Mouse (Mus musculus): ENCODE data around the gene Gm2696. TPM values are rescaled to one million over a fixed set of nuclear protein-coding genes. Genes with fewer than 3 reads are reported as not detected.
"Not testable (repeated sequence)": the region's sequence is repeated elsewhere in the genome, so short reads cannot be mapped to it uniquely, and the experiment has no call there.

The Gm2696 gene
- not detected in 2 replicates for polyA plus RNA-seq (2012; rRNA removed)

DNA sequence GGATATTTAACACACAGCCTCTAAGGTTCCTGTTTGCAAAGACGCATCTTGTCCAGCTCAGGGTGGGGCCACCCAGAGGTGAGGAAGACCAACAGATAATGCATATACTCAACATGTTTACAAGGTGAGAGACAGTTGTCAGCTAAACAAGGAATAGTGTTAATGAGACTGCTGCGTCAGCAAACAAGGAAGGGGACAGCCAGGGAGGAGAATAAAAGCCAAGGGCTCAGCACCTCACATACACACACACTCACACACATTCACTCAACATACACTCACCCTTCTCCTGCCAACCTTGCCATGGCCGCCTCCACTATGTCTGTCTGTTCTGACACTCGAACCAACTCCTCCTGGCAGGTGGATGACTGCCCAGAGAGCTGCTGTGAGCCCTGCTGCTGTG, at the start of gene Gm2696:
Gene Gm2696, plus strand, starts transcription at position 301 of the 400 bp plus-strand sequence.
- no peaks in the 10 kb centered on the region for H3K36me3 ChIP-seq (ENCODE audit: control insufficient read depth, insufficient read depth, low read length)
- no peak within 1 kb of the TSS for H3K27ac ChIP-seq (ENCODE audit: insufficient read depth, low read depth, low read length)
- no peak within 1 kb of the TSS for H3K4me3 ChIP-seq (ENCODE audit: low read depth, low read length)
- no peaks in the 10 kb centered on the region for H3K4me1 ChIP-seq (ENCODE audit: control insufficient read depth, insufficient read depth, insufficient read length, low read length)
- WGBS: 41% methylated on average over 4 of the region's 4 CpGs
- no peaks in the 10 kb centered on the region for H3K27me3 ChIP-seq (ENCODE audit: control insufficient read depth, insufficient read depth, low read length)
- no peak for TF ChIP-seq CTCF (IDR thresholded peaks at IDR 0.05; ENCODE audit: extremely low read depth, insufficient read length, insufficient replicate concordance, low read depth, low read length)
- no peak for TF ChIP-seq POLR2A (IDR thresholded peaks at IDR 0.05; ENCODE audit: low read depth, low read length)

- H3K4me3 ChIP-seq (ENCODE audit: low read depth, low read length): no peak overlapping the region
- 71% methylated on average over 1 of the region's 1 CpGs for WGBS
- H3K4me1 ChIP-seq (ENCODE audit: control insufficient read depth, insufficient read depth, insufficient read length, low read length): no peaks in the 10 kb centered on the region
- TF ChIP-seq POLR2A (IDR thresholded peaks at IDR 0.05; ENCODE audit: low read depth, low read length) (no peak), CTCF (IDR thresholded peaks at IDR 0.05; ENCODE audit: extremely low read depth, insufficient read length, insufficient replicate concordance, low read depth, low read length) (no peak)
- no peaks in the 10 kb centered on the region for H3K27me3 ChIP-seq (ENCODE audit: control insufficient read depth, insufficient read depth, low read length)
- H3K27ac ChIP-seq (ENCODE audit: insufficient read depth, low read depth, low read length): no peak overlapping the region
- H3K36me3 ChIP-seq (ENCODE audit: control insufficient read depth, insufficient read depth, low read length): no peaks in the 10 kb centered on the region
Measured at GRCm38 (mm10) chr10:77769727-77770126, 44.8 kb upstream of the Gm2696 start.

DNA sequence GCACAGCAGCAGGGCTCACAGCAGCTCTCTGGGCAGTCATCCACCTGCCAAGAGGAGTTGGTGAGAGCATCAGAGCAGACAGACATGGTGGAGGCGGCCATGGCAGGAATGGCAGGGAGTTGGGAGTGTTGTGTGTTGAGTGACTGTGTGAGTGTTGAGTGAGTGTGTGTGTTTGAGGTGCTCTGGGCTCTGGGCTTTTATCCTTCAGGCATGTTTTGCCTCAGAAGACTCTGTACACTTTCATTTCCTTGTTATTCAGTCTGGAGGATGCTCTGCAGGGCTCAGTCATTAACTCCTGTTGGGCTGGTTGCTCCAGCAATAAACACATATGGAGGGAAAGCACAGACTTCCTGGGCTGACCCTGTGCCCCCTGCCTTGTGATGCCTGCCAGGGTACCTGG, 43.3 kb upstream of the Gm2696 start, which contains the start of gene Gm3238:
Gene Gm3238, minus strand, starts transcription at position 101 of the 400 bp plus-strand sequence.
- not testable (repeated sequence) for H3K27me3 ChIP-seq (ENCODE audit: control insufficient read depth, insufficient read depth, low read length)
- no CpG with 5 or more reads among the region's 1 CpGs for WGBS

GRCm38 (mm10) chr10:77772142-77772541, 42.3 kb upstream of the Gm2696 start:
- H3K36me3 ChIP-seq (ENCODE audit: control insufficient read depth, insufficient read depth, low read length); H3K27me3 ChIP-seq (ENCODE audit: control insufficient read depth, insufficient read depth, low read length); H3K4me1 ChIP-seq (ENCODE audit: control insufficient read depth, insufficient read depth, insufficient read length, low read length); H3K4me3 ChIP-seq (ENCODE audit: low read depth, low read length); H3K27ac ChIP-seq (ENCODE audit: insufficient read depth, low read depth, low read length): not testable (repeated sequence)
- 80% methylated on average over 3 of the region's 3 CpGs for WGBS

More for the DNA sequence above, 43.3 kb upstream of the Gm2696 start, which contains the start of gene Gm3238:
- H3K36me3 ChIP-seq (ENCODE audit: control insufficient read depth, insufficient read depth, low read length); H3K27ac ChIP-seq (ENCODE audit: insufficient read depth, low read depth, low read length); H3K4me3 ChIP-seq (ENCODE audit: low read depth, low read length); H3K4me1 ChIP-seq (ENCODE audit: control insufficient read depth, insufficient read depth, insufficient read length, low read length): not testable (repeated sequence)

DNA sequence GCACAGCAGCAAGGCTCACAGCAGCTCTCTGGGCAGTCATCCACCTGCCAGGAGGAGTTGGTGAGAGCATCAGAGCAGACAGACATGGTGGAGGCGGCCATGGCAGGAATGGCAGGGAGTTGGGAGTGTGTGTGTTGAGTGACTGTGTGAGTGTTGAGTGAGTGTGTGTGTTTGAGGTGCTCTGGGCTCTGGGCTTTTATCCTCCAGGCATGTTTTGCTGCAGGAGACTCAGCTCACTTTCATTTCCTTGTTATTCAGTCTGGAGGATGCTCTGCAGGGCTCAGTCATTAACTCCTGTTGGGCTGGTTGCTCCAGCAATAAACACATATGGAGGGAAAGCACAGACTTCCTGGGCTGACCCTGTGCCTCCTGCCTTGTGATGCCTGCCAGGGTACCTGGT, 37.6 kb upstream of the Gm2696 start, which contains the start of gene Gm7138:
Gene Gm7138, minus strand, starts transcription at position 101 of the 400 bp plus-strand sequence.
- not testable (repeated sequence) for H3K4me3 ChIP-seq (ENCODE audit: low read depth, low read length); H3K27me3 ChIP-seq (ENCODE audit: control insufficient read depth, insufficient read depth, low read length); H3K4me1 ChIP-seq (ENCODE audit: control insufficient read depth, insufficient read depth, insufficient read length, low read length); H3K36me3 ChIP-seq (ENCODE audit: control insufficient read depth, insufficient read depth, low read length); H3K27ac ChIP-seq (ENCODE audit: insufficient read depth, low read depth, low read length)
- WGBS: 20% methylated on average over 1 of the region's 1 CpGs

DNA sequence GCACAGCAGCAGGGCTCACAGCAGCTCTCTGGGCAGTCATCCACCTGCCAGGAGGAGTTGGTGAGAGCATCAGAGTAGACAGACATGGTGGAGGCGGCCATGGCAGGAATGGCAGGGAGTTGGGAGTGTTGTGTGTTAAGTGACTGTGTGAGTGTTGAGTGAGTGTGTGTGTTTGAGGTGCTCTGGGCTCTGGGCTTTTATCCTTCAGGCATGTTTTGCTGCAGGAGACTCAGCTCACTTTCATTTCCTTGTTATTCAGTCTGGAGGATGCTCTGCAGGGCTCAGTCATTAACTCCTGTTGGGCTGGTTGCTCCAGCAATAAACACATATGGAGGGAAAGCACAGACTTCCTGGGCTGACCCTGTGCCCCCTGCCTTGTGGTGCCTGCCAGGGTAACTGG, 32.0 kb upstream of the Gm2696 start, which contains the start of gene Gm3250:
Gene Gm3250, minus strand, starts transcription at position 101 of the 400 bp plus-strand sequence.
- not testable (repeated sequence) for H3K36me3 ChIP-seq (ENCODE audit: control insufficient read depth, insufficient read depth, low read length); H3K4me1 ChIP-seq (ENCODE audit: control insufficient read depth, insufficient read depth, insufficient read length, low read length); H3K27me3 ChIP-seq (ENCODE audit: control insufficient read depth, insufficient read depth, low read length); H3K4me3 ChIP-seq (ENCODE audit: low read depth, low read length); H3K27ac ChIP-seq (ENCODE audit: insufficient read depth, low read depth, low read length)
- WGBS: 50% methylated on average over 1 of the region's 1 CpGs

DNA sequence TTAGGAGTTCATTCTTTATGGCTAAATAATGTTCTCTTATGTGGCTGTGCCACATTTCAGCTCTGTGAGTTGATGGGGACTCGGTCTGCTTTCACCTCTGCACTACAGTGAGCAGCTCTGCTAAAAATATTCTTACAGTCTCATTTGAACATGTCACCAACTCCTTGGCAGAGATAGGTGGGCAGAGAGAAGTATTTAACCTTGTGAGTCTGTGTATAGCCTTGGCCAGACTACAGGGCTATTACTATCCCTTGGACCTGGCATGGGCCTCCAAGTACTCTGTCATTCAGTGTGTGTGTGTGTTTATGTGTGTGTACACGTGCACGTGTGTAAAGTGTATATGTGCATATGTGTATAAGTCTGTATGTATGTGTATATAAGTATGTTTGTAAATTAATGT, 31.1 kb upstream of the Gm2696 start:
- not testable (repeated sequence) for H3K36me3 ChIP-seq (ENCODE audit: control insufficient read depth, insufficient read depth, low read length); H3K4me3 ChIP-seq (ENCODE audit: low read depth, low read length); H3K27ac ChIP-seq (ENCODE audit: insufficient read depth, low read depth, low read length); H3K27me3 ChIP-seq (ENCODE audit: control insufficient read depth, insufficient read depth, low read length); H3K4me1 ChIP-seq (ENCODE audit: control insufficient read depth, insufficient read depth, insufficient read length, low read length)
- whole genome bisulfite sequencing: 91% methylated on average over 2 of the region's 3 CpGs

- not testable (repeated sequence) for H3K36me3 ChIP-seq (ENCODE audit: control insufficient read depth, insufficient read depth, low read length); H3K4me3 ChIP-seq (ENCODE audit: low read depth, low read length); H3K27ac ChIP-seq (ENCODE audit: insufficient read depth, low read depth, low read length); H3K4me1 ChIP-seq (ENCODE audit: control insufficient read depth, insufficient read depth, insufficient read length, low read length); H3K27me3 ChIP-seq (ENCODE audit: control insufficient read depth, insufficient read depth, low read length)
- WGBS: 60% methylated on average over 1 of the region's 1 CpGs
Measured at GRCm38 (mm10) chr10:77787876-77788275, 26.6 kb upstream of the Gm2696 start, which contains the start of gene Gm7137. Gene Gm7137 (minus strand): TSS chr10:77788200.

Measured in small intestine, adult 2 months (tissue).